Mouse (Mus musculus) limb, embryonic 11.5 days (tissue): ENCODE measurements at regions not wholly inside any gene's neighbourhood (a gene's known extent, or its start where the extent isn't known, plus 50 kb on each side); places are given as distances from the start of the nearest gene placed in this dataset.

Experiments
- ATAC-seq: fragments of 200-750 bp; cut with Nextera tagmentation; 2 replicates; pipeline ENCODE4 v1.8.0; 2017; ENCODE audit warnings: low read depth; ENCODE audit not compliant: insufficient number of reproducible peaks, low FRiP score, low TSS enrichment
- DNase-seq: peaks from one replicate; pipeline ENCODE4 v3.0.0-alpha.2; 2015; ENCODE audit warnings: low spot score
- H3K27ac ChIP-seq: fragments of 300-500 bp; sonication (generic); replicated peaks from 2 replicates; pipeline ENCODE4 v1.5.1; 2014; ENCODE audit warnings: low read depth, mild to moderate bottlenecking, low read length
- H3K27me3 ChIP-seq: fragments of 300-500 bp; sonication (generic); 2 replicates; pipeline ENCODE4 v1.6.1; 2014; ENCODE audit warnings: mild to moderate bottlenecking, low read length, mixed read lengths; ENCODE audit not compliant: control insufficient read depth, insufficient read depth
- H3K36me3 ChIP-seq: fragments of 300-500 bp; sonication (generic); 2 replicates; pipeline ENCODE4 v1.6.1; 2014; ENCODE audit warnings: mild to moderate bottlenecking, low read length, moderate library complexity, mixed read lengths; ENCODE audit not compliant: control insufficient read depth, insufficient read depth
- H3K4me1 ChIP-seq: fragments of 300-500 bp; sonication (generic); 2 replicates; pipeline ENCODE4 v1.6.1; 2014; ENCODE audit warnings: low read length, mixed read lengths; ENCODE audit not compliant: control insufficient read depth, insufficient read depth
- H3K4me2 ChIP-seq: fragments of 300-500 bp; sonication (generic); 2 replicates; pipeline ENCODE4 v1.6.1; 2014; ENCODE audit warnings: low read depth, mild to moderate bottlenecking, moderate library complexity; ENCODE audit not compliant: severe bottlenecking
- H3K4me3 ChIP-seq: fragments of 300-500 bp; sonication (generic); 2 replicates; pipeline ENCODE4 v1.5.1; 2014; ENCODE audit warnings: low read depth, low read length
- H3K9ac ChIP-seq: fragments of 300-500 bp; sonication (generic); 2 replicates; pipeline ENCODE4 v1.6.1; 2014; ENCODE audit warnings: mild to moderate bottlenecking, low read length
- H3K9me3 ChIP-seq: fragments of 300-500 bp; sonication (generic); 2 replicates; pipeline ENCODE4 v1.6.1; 2016; ENCODE audit warnings: low read length; ENCODE audit not compliant: control insufficient read depth
- WGBS: fragments of 180-500 bp; shearing (Covaris S2); extraction: QIAGEN DNeasy Blood & Tissue Kit; methylation state at CpG from one replicate; pipeline ENCODE4 v1.1.7; 2014; 5-methylcytosine and 5-hydroxymethylcytosine counted together

DNA sequence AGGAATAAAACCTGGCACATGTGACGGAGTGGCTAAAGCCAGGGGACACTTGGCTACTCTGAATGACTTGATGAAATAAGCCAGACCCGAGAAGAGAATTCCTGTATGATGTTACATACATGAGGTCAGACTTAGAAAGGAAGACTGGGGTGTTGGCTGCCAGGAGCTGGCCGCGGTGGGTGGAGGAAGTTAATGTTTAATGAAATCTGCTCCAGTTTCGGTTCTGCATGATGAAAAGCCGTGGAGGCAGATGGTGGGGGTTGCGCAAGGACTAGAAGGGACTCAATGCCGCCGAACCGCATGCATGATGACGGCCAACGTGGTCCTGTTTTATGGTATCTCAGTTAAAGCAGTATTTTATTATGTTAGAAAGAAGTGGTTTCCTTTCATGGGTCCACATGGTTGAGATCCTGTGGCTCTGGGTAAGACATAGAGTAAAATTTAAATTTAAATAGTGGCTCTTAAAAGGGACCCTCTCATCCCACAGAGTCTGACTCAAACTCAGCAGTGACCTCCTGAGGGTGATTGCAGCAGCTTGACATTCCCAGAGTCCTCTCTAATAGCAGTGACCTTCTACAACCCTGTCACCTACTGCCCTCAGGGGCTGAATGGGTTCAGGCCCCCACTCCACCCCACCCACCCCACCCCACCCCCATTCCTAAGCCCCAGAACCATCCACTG is 91.6 kb upstream of the Gpr12 start:
- H3K9ac ChIP-seq: no peak overlapping the region
- no peaks in the 10 kb centered on the region for H3K36me3 ChIP-seq
- H3K4me3 ChIP-seq: no peak overlapping the region
- no peaks in the 10 kb centered on the region for H3K9me3 ChIP-seq
- DNase-seq (no peak), ATAC-seq (no peak)
- H3K4me1 ChIP-seq: no peaks in the 10 kb centered on the region
- H3K27me3 ChIP-seq: no peaks in the 10 kb centered on the region
- H3K27ac ChIP-seq: no peak overlapping the region
- 84% methylated on average over 12 of the region's 12 CpGs for WGBS
- no peak overlapping the region for H3K4me2 ChIP-seq

DNA sequence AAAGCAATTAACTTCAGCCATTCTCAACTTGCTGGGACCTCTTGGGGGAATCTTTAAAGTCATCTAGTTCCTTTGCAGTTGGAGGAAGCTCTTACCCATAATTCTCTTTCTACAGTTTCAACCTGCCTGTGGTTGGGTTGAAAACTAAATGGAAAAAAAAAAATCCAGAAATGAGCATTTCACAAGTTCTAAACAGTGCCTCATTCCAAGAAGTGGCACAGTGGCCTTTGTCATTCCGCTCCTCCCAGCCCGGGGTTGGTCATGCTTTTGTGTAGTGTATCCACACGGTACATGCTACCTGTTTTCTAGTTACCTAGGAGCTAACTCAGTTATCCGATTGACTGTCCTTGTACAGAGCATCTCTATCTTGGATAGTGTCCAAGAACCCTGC is 90.8 kb upstream of the Gpr12 start:
- DNase-seq (no peak), ATAC-seq (no peak)
- H3K9me3 ChIP-seq: no peaks in the 10 kb centered on the region
- no peak overlapping the region for H3K9ac ChIP-seq
- no peak overlapping the region for H3K4me2 ChIP-seq
- H3K27me3 ChIP-seq: no peaks in the 10 kb centered on the region
- WGBS: 97% methylated on average over 4 of the region's 4 CpGs
- no peak overlapping the region for H3K4me3 ChIP-seq
- H3K27ac ChIP-seq: no peak overlapping the region
- no peaks in the 10 kb centered on the region for H3K4me1 ChIP-seq
- H3K36me3 ChIP-seq: no peaks in the 10 kb centered on the region

DNA sequence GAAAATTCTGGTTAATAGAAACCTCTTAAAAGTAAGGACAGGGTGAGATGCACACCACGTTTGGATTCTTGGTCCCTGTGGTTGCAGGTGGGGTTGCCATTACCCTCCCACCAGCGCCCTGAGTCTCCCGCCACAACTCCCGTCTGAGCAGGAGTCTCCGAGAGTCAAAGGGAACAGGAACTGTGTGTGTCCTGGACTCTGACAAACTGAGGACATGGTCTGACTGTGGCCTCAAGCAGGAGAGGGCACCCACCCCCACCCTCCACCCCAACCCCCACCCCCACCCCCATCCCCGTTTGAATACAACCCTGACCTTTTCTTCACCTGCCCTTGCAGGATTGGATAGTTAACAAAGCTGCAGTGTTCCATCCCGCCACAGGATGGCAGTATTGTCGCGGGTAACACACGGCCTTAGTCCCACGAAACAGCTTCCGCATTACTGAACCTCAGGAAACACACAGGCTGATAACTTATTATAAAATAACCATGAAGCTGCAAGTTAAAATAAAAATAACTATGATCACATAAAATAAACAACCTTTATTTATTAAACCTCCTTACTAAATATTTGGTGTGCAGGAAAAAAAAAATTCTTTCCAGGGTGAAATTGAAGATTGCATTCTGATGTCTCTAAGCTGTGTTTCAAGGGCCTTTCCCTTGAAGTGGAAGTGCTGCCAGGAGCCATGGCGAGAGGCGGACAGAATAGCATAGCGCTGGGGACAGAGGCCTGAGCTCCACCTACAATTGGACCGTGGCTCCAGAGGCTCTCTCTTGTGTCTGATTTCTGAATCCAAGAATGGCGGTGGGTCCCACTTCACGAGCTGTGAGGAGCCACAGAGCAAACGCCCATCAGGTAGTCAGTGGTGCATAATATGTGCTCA is 90.2 kb upstream of the Gpr12 start:
- no peaks in the 10 kb centered on the region for H3K4me1 ChIP-seq
- no peaks in the 10 kb centered on the region for H3K36me3 ChIP-seq
- DNase-seq (peak; percentile 79), ATAC-seq (0 out of 2 replicates have a peak, but pooled peaks have one; percentile 22)
- 31% methylated on average over 19 of the region's 19 CpGs for WGBS
- H3K9ac ChIP-seq: no peak overlapping the region
- no peaks in the 10 kb centered on the region for H3K9me3 ChIP-seq
- H3K4me2 ChIP-seq: no peak overlapping the region
- H3K4me3 ChIP-seq: no peak overlapping the region
- H3K27me3 ChIP-seq: no peaks in the 10 kb centered on the region
- H3K27ac ChIP-seq: no peak overlapping the region

DNA sequence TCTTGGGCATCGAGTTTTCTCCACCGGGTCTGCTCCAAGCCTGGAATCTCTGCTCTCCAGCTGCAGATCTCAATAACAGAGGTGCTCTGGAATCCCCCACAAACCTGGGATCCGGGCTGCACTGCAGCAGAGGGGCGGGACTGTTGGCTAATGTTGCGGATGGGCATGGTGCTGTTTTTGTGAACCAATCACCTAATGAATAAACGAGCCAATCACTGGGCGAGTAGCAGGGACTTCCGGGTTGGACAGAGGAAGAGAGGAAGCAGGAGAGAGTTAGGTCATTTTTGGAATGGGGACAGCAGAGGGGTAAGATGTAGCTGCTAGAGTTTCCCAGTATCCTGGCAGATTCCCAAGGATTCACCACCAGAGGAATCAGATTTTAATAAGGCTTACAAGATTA is 76.7 kb upstream of the Gpr12 start:
- no peaks in the 10 kb centered on the region for H3K4me1 ChIP-seq
- 69% methylated on average over 8 of the region's 8 CpGs for WGBS
- no peaks in the 10 kb centered on the region for H3K9me3 ChIP-seq
- H3K4me3 ChIP-seq: no peak overlapping the region
- DNase-seq: no peak
- H3K9ac ChIP-seq: no peak overlapping the region
- no peak overlapping the region for H3K4me2 ChIP-seq
- no peaks in the 10 kb centered on the region for H3K36me3 ChIP-seq
- H3K27me3 ChIP-seq: no peaks in the 10 kb centered on the region
- no peak overlapping the region for H3K27ac ChIP-seq
- ATAC-seq: no peak

DNA sequence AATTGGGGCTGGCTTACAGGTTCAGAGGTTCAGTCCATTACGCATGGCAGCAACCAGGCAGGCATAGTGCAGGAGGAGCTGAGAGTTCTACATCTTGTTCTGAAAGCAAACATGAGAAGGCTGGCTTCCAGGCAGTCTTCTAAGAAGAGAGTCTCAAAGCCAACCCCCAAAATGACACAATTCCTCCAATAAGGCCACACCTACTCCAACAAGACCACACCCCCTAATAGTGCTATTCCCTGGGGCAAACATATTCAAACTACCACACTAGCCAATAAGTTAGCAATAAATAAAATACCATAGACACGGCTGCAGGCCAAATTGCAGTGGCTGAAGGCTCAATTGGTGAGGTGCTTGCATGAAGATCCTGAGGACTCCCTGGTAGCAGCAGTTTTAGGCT is 72.2 kb upstream of the Gpr12 start:
- DNase-seq (no peak), ATAC-seq (no peak)
- Histone ChIP-seq H3K27ac (no peak overlapping the region), H3K4me1 (no peaks in the 10 kb centered on the region), H3K36me3 (no peaks in the 10 kb centered on the region), H3K9me3 (no peaks in the 10 kb centered on the region), H3K4me3 (no peak overlapping the region), H3K4me2 (no peak overlapping the region), H3K27me3 (no peaks in the 10 kb centered on the region), H3K9ac (no peak overlapping the region)
- 84% methylated on average over 2 of the region's 2 CpGs for WGBS

DNA sequence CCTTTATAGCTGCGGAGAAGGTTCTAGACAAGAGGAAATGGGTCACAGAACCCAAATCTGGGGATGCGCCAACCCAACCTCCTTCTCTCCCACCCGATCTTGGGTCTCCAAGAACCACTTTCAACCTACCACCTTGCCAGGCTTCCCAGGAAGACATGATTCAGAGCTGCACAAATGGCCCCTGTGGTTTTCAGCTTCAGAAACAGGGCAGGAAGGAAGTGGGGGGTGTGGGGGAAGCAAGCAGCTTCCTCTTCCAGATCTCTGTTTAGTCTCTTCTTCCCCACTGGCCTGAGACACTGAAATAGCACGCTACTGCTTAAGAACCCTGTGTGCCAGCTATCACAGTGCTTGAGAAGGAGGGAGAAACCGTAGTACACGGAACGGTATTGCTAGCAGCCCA is 70.4 kb upstream of the Gpr12 start:
- H3K9ac ChIP-seq: no peak overlapping the region
- ATAC-seq: no peak
- H3K4me1 ChIP-seq: no peaks in the 10 kb centered on the region
- no peaks in the 10 kb centered on the region for H3K27me3 ChIP-seq
- H3K27ac ChIP-seq: no peak overlapping the region
- H3K4me3 ChIP-seq: no peak overlapping the region
- DNase-seq: no peak
- 77% methylated on average over 7 of the region's 7 CpGs for WGBS
- no peaks in the 10 kb centered on the region for H3K9me3 ChIP-seq
- H3K4me2 ChIP-seq: no peak overlapping the region
- H3K36me3 ChIP-seq: no peaks in the 10 kb centered on the region

DNA sequence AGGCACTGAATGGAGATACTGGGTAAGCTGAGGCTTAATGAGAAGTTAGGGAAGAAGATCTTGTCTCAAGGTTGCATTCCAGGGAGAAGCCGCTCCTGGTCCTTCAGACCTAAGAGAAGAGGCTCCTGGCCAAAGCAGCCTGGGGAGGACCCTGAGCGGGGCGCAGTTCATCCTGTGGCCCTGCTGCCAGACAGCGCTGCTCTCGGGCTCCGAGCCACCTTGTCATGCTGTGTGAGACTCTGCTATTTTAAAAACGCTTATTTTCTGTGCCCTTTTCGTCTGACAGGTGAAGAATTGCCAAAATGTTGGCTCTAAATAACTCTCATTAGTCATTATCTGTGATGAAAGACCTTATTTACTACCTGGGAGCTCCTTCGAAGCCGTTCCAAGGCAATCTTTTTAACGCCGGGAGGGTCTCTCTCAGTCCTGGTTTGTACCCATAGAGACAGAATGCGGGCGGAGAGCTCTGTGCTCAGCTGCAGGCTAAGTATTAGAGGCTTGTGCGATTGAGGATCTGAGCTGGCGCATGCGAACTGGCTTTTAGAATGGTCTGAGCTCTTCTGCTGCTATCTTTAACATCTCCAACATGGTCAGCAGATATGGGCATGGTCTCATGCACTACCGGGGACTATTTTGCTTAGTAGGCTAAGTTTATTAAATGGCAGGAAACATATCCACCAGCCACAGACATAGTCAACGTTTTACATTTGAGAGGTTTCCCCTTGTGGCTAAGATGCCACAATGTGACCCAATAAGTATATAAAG is 68.8 kb upstream of the Gpr12 start:
- Histone ChIP-seq H3K27ac (no peak overlapping the region), H3K36me3 (no peaks in the 10 kb centered on the region), H3K4me3 (no peak overlapping the region), H3K9me3 (no peaks in the 10 kb centered on the region), H3K4me1 (no peaks in the 10 kb centered on the region), H3K4me2 (no peak overlapping the region), H3K27me3 (no peaks in the 10 kb centered on the region), H3K9ac (no peak overlapping the region)
- ATAC-seq: no peak
- WGBS: 82% methylated on average over 19 of the region's 19 CpGs
- no peak for DNase-seq

DNA sequence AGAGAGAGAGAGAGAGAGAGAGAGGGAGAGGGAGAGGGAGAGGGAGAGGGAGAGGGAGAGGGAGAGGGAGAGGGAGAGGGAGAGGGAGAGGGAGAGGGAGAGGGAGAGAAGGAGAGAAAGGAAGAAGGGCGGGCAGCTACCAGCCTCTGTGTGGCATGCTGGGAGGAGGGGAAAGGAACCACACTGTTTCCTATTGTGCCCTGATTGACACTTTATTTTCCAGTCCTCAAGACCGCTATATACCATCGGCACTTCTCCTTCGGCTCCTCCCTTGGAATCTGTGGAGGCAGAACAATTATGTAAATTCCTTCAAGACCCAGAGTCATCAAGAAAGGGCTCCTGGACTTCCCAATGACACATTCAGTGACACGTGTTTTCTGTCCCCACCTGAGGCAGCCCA is 67.8 kb upstream of the Gpr12 start:
- Histone ChIP-seq H3K4me1 (no peaks in the 10 kb centered on the region), H3K4me2 (no peak overlapping the region), H3K27ac (no peak overlapping the region), H3K9me3 (no peaks in the 10 kb centered on the region), H3K36me3 (no peaks in the 10 kb centered on the region), H3K4me3 (no peak overlapping the region), H3K9ac (no peak overlapping the region), H3K27me3 (no peaks in the 10 kb centered on the region)
- no peak for ATAC-seq
- 57% methylated on average over 5 of the region's 5 CpGs for WGBS
- no peak for DNase-seq
